Mouse (Mus musculus) forebrain, embryonic 11.5 days (tissue): Measurements from ENCODE around the gene Psmd4. TPM values are rescaled to one million over a fixed set of nuclear protein-coding genes. Genes with fewer than 3 reads are reported as not detected.

Source experiments
- ATAC-seq: fragments of 200-750 bp; cut with Nextera tagmentation; replicated peaks from 2 replicates; pipeline ENCODE4 v1.8.0; 2017; ENCODE audit warnings: moderate TSS enrichment; ENCODE audit not compliant: low FRiP score
- DNase-seq: peaks from one replicate; pipeline ENCODE4 v3.0.0-alpha.2; 2017; ENCODE audit warnings: low spot score
- H3K27ac ChIP-seq: fragments of 300-500 bp; sonication (generic); 2 replicates; pipeline ENCODE4 v1.5.1; 2014; ENCODE audit warnings: low read depth, low read length
- H3K27me3 ChIP-seq: fragments of 300-500 bp; sonication (generic); 2 replicates; pipeline ENCODE4 v1.6.1; 2014; ENCODE audit warnings: mild to moderate bottlenecking, low read length, mixed read lengths; ENCODE audit not compliant: control insufficient read depth, insufficient read depth
- H3K36me3 ChIP-seq: fragments of 300-500 bp; sonication (generic); 2 replicates; pipeline ENCODE4 v1.6.1; 2014; ENCODE audit warnings: mild to moderate bottlenecking, low read length, moderate library complexity, mixed read lengths; ENCODE audit not compliant: control insufficient read depth, insufficient read depth
- H3K4me1 ChIP-seq: fragments of 300-500 bp; sonication (generic); replicated peaks from 2 replicates; pipeline ENCODE4 v1.6.1; 2014; ENCODE audit warnings: low read length, mixed read lengths; ENCODE audit not compliant: control insufficient read depth, insufficient read depth
- H3K4me2 ChIP-seq: fragments of 300-500 bp; sonication (generic); 2 replicates; pipeline ENCODE4 v1.6.1; 2014; ENCODE audit warnings: low read depth, mild to moderate bottlenecking, low read length, moderate library complexity, mixed read lengths; ENCODE audit not compliant: severe bottlenecking
- H3K4me3 ChIP-seq: fragments of 300-500 bp; sonication (generic); 2 replicates; pipeline ENCODE4 v1.5.1; 2014; ENCODE audit warnings: low read depth, low read length
- H3K9ac ChIP-seq: fragments of 300-500 bp; sonication (generic); 2 replicates; pipeline ENCODE4 v1.6.1; 2014; ENCODE audit warnings: low read length
- H3K9me3 ChIP-seq: fragments of 300-500 bp; sonication (generic); 2 replicates; pipeline ENCODE4 v1.6.1; 2016; ENCODE audit warnings: low read length, mixed read lengths; ENCODE audit not compliant: control insufficient read depth
- WGBS: fragments of 180-500 bp; shearing (Covaris S2); extraction: QIAGEN DNeasy Blood & Tissue Kit; methylation state at CpG from one replicate; pipeline ENCODE4 v1.1.7; 2014; 5-methylcytosine and 5-hydroxymethylcytosine counted together
- polyA plus RNA-seq: library from polyadenylated mRNA; unstranded; fragments of >200 nt; fragmentation: Nextera tagmentation; extraction: Ambion mirVana; gene quantifications from 2 replicates; pipeline ENCODE4 v1.2.1, GENCODE M21; 2014

The Psmd4 gene
- polyA plus RNA-seq, 1 experiment from 2014 or later = 312 TPM

DNA sequence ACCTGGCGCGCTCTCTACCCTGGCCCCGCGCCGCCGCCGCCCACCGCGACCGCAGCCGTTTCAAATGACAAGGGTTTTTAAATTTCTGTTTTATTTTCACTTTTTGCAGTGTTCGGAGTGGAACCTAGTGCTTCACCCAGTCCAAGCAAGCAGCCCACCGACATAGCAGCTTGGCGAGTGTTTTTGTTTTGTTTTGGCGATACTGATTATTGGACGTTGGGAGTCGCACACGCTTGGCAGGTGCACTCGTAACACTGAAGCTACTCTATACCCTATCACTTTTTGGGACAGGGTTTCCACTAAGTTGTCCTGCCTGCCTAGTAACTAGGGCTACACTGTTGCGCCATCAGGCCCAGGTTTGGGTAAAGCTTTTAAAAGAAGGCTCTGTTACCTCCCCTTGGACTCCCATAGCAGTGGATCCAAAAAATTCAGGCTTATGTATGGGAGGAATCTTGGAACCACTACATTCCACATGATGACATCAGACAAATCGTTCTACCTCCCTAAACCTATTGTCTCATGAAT is 25.8 kb downstream of the Psmd4 start:
- Histone ChIP-seq H3K27ac (peak overlapping the region; percentile 96), H3K9ac (peak overlapping the region; percentile 74), H3K36me3 (peaks cover 2% of the 10 kb centered on the region; the same call in 1 of the 2 replicates), H3K4me1 (peaks cover 11% of the 10 kb centered on the region; the same call in 1 of the 2 replicates), H3K9me3 (no peaks in the 10 kb centered on the region), H3K4me3 (peak overlapping the region; percentile 85), H3K27me3 (no peaks in the 10 kb centered on the region), H3K4me2 (peak overlapping the region; percentile 98)
- no peak for ATAC-seq
- 5% methylated on average over 21 of the region's 21 CpGs for WGBS
- DNase-seq = no peak

DNA sequence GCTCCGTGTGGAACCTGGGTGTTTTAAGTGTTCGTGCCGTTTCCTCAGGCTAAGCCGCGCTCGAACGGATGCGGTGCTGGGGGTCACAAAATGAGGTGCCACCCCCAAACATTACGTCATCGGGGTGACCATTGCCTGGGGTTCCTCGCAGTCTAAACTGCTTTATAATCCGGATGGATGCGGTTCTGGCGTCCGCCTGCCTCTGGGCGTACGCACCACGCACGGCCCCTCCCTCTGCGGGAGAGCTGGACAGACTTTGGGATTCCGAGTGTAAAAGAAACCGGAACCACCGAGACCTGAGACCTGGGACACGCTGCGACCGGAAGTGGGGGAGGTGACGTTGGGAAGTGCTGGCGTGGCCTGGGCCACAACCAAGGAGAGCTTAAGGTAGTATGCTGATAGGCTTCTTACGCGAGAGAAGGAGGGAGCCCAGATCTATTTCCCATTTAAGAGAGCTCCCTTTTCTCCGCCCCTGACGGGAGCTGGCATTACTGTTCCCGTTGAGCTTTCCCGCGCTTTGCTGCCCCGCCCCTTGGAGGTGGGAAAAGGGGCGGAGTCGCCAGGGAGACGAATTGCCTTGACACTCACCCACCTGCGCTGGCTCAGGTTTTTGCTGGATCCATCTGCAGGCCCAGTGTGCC is 26.4 kb downstream of the Psmd4 start:
- WGBS = under 1% methylated on average over 40 of the region's 40 CpGs
- peak; percentile 91 for DNase-seq
- Histone ChIP-seq H3K27me3 (no peaks in the 10 kb centered on the region), H3K9me3 (no peaks in the 10 kb centered on the region), H3K36me3 (peaks cover 4% of the 10 kb centered on the region), H3K4me3 (peak overlapping the region; percentile 85), H3K9ac (peak overlapping the region; percentile 74), H3K4me1 (peaks cover 11% of the 10 kb centered on the region; the same call in 1 of the 2 replicates), H3K4me2 (peak overlapping the region; percentile 98), H3K27ac (peak overlapping the region; percentile 96)
- ATAC-seq = peak; percentile 65

DNA sequence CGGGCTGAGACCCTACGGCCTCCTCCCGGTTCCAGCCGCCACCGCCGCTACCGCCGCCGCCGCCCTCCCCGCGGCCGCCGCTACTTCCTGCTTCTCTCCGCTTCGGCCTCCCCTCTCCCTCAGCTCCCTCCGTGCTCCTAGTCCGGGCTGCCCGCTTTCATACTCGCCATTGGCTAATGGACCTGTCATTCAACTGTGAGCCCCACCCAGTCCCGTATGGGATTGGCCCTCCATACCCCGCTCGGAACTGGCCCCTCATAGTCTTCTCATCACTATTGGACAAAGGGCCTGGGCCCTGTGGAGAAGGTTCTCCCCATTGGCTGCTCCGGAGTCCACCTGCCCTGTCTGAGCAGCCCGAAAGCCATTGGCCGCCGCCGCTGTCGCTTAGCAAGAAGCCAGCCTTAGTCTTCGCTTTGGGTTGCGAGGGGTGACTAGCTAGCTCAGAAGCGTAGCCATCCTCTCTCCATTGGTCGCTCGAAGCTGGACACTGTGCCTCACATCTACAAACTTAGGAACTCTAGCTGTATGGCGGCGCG is 27.0 kb downstream of the Psmd4 start, which contains the start of gene Zfp687:
TSS of gene Zfp687 (minus strand) at position 112 of the 536 bp plus-strand sequence.
- no peaks in the 10 kb centered on the region for H3K27me3 ChIP-seq
- H3K9ac ChIP-seq = peak within 1 kb of the TSS; percentile 83
- WGBS = under 1% methylated on average over 31 of the region's 37 CpGs
- peak; percentile 99 for ATAC-seq
- H3K9me3 ChIP-seq = no peaks in the 10 kb centered on the region
- peaks cover 10% of the 10 kb centered on the region for H3K36me3 ChIP-seq
- peak within 1 kb of the TSS; percentile 96 for H3K27ac ChIP-seq
- H3K4me2 ChIP-seq = peak within 1 kb of the TSS; percentile 98
- H3K4me3 ChIP-seq = peak within 1 kb of the TSS; percentile 85
- DNase-seq = peak; percentile 98
- peaks cover 11% of the 10 kb centered on the region; the same call in 1 of the 2 replicates for H3K4me1 ChIP-seq

DNA sequence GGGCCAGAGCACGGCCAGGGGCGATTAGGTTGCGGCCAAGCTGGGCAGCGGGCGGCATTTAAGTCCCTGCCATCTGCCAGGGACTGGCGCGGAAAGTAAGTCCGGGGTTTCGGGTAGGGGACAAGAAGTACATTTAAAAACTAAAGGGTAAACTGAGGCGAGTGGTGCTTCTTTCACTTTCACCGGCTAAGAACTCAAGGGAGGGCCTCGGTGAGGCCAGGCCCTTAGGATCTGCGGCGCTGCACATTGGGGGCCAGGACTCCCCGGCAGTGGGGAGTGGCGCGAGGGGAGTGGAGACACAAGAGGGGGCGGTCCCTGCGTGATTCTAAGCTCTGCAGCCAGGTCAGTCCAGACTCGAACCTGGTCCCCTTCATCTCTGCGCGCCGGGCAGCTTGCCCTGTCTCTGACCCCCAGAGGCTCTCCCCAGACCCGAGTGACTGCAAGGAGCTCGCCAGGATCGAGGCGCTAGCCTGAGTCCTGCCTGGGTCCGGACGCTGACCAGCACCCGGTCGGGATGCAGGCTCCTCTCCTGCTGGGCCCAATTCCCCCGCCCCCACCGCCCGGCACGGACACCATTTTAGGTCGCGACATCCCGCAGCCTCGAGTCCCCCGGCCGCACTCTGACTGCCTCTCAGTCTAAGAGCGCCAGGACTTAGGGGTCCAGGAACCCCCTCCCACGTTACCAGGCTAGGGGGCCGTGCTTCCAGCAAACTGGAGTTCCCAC is 27.8 kb downstream of the Psmd4 start:
- H3K27ac ChIP-seq = peak overlapping the region; percentile 73
- peak overlapping the region; percentile 85 for H3K4me3 ChIP-seq
- H3K4me2 ChIP-seq = peak overlapping the region; percentile 98
- peak overlapping the region; percentile 83 for H3K9ac ChIP-seq
- no peaks in the 10 kb centered on the region for H3K9me3 ChIP-seq
- H3K36me3 ChIP-seq = peaks cover 11% of the 10 kb centered on the region
- peak; percentile 23 for ATAC-seq
- H3K27me3 ChIP-seq = no peaks in the 10 kb centered on the region
- DNase-seq = no peak
- peaks cover 11% of the 10 kb centered on the region; the same call in 1 of the 2 replicates for H3K4me1 ChIP-seq
- WGBS = under 1% methylated on average over 44 of the region's 44 CpGs

DNA sequence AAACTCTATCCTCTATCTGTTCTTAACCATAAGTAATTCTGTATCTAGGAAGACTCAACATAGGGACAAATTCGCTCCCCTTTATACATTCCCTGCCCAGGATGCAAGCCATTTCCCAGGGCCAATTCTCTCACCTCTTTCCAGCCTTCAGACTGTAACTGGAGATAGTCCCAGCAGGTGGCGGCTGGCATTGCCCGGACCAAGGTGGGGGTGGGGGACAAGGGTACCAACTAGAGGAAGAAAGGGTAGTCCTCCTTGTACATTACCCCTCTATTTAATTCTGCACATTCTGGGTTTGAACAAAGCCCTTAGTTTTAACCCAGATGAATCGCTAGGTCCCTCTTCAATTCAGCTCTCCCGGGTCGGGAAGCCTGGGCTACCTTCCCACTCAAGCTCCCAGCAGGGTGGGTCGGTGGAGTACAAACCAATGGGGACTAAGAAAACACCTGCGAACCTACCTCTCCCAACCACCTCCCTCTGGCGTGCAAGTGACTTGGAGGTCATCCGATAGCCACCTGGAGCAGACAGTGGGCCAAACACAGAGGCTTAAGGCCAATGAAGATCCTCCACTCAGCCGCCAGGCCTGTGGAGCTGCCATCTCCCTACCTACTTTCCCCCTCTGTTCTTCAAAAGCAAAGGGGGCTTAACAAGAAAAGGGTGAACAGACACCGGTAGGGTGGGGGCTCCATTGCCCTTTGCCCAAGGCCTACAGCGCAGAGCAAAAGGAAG is 28.6 kb downstream of the Psmd4 start:
- WGBS = 11% methylated on average over 13 of the region's 13 CpGs
- ATAC-seq (no peak), DNase-seq (no peak)

DNA sequence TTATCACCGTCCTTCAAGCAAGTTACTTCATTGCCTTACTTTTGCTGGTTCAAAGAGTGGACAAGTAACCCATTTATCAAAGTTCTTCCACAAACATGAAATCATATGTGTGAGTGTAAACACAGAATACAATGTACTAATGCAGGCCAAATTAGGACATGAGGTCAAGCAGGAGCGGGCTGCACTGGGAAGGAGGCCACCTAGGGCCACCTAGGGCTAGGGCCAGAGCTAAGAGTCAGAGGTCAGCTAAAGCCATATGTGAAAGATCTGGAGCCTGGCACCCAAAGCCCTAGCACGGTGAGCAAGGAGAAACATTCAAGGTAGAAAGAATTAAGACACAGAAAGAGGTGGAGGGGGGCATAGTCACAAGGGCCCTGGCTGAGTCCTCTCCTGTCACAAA is 29.4 kb downstream of the Psmd4 start:
- 87% methylated on average over 3 of the region's 3 CpGs for WGBS
- peaks cover 13% of the 10 kb centered on the region; the same call in 1 of the 2 replicates for H3K4me1 ChIP-seq
- no peaks in the 10 kb centered on the region for H3K9me3 ChIP-seq
- peaks cover 15% of the 10 kb centered on the region for H3K36me3 ChIP-seq
- no peaks in the 10 kb centered on the region for H3K27me3 ChIP-seq
- no peak for ATAC-seq
- no peak overlapping the region for H3K4me2 ChIP-seq
- no peak overlapping the region for H3K27ac ChIP-seq
- no peak for DNase-seq
- no peak overlapping the region for H3K9ac ChIP-seq
- H3K4me3 ChIP-seq = no peak overlapping the region

More for the DNA sequence above, 28.6 kb downstream of the Psmd4 start:
- Histone ChIP-seq H3K36me3 (peaks cover 11% of the 10 kb centered on the region), H3K27me3 (no peaks in the 10 kb centered on the region), H3K4me2 (peak overlapping the region; percentile 98), H3K4me1 (peaks cover 11% of the 10 kb centered on the region; the same call in 1 of the 2 replicates), H3K9me3 (no peaks in the 10 kb centered on the region), H3K27ac (no peak overlapping the region), H3K4me3 (peak overlapping the region; percentile 85), H3K9ac (peak overlapping the region; percentile 83)

DNA sequence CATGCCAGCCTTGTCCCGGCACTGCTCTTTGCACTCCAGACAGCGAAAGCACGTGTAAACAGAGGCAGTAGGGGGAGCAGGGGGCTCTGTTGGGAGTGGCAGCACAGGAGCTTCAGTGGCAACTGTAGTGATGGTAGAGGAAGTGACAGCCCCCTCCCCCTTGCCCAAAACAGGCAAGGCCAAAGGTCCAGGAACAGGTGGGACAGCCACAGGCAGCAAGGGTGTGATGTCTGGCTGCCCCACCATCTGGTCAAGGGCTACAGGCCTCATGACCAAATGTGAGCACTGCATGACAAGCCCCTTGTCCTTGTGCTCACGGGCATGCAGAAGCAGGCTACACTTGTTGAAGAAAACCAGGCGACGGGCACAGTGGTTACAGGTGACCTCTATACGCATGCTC is 32.0 kb downstream of the Psmd4 start:
- 88% methylated on average over 7 of the region's 7 CpGs for WGBS
- no peak overlapping the region for H3K4me2 ChIP-seq
- peaks cover 11% of the 10 kb centered on the region; the same call in 1 of the 2 replicates for H3K4me1 ChIP-seq
- no peak overlapping the region for H3K27ac ChIP-seq
- no peak overlapping the region for H3K4me3 ChIP-seq
- no peaks in the 10 kb centered on the region for H3K9me3 ChIP-seq
- no peak for ATAC-seq
- no peak overlapping the region for H3K9ac ChIP-seq
- no peaks in the 10 kb centered on the region for H3K27me3 ChIP-seq
- DNase-seq = no peak
- peaks cover 17% of the 10 kb centered on the region for H3K36me3 ChIP-seq

DNA sequence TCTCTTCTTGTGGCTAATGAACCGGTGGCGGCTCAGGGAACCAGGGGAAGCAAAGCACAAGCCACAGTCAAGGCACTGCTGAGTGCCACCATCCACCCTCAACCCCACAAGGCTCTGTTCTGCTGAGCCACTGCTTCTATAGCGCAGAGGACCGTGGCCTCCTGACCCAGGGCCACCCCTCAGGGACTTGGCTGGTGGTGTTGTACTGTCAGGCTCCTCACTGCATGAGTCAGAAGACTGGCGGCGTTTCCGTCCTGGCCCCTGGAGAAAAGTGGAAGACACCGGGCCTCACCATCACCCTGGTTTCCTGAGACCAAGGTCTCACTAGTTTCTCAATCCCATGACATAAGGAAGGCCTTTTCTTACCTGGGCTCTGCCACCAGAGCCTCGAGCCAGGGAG is 34.7 kb downstream of the Psmd4 start:
- H3K27ac ChIP-seq = no peak overlapping the region
- H3K4me3 ChIP-seq = no peak overlapping the region
- ATAC-seq = no peak
- no peak for DNase-seq
- no peaks in the 10 kb centered on the region for H3K27me3 ChIP-seq
- 86% methylated on average over 9 of the region's 9 CpGs for WGBS
- H3K4me1 ChIP-seq = peaks cover 2% of the 10 kb centered on the region; the same call in 1 of the 2 replicates
- H3K36me3 ChIP-seq = peaks cover 17% of the 10 kb centered on the region
- no peak overlapping the region for H3K9ac ChIP-seq
- no peak overlapping the region for H3K4me2 ChIP-seq
- no peaks in the 10 kb centered on the region for H3K9me3 ChIP-seq
